Mouse (Mus musculus) mouse trophoblast stem cell (cell line): ENCODE data around the gene Kdm2a.

Source experiments
- in situ Hi-C, 2 experiments: fragments of 300-500 bp; cut with MseI, MboI; formaldehyde crosslinking; loops; 2 replicates in 1 of 2; 3 replicates in 1 of 2; pipeline ENCODE4 v1.15.1; 2025

Kdm2a gene

GRCm38 (mm10) chr19:4328737-4329304 is 69.3 kb downstream of the Kdm2a start:
- in situ Hi-C loops, result no loop called here

- in situ Hi-C loops, result no loop called here
These were observed 71.2 kb downstream of the Kdm2a start for GRCm38 (mm10) chr19:4326881-4327280.

- in situ Hi-C loops, result no loop called here
These were observed 72.0 kb downstream of the Kdm2a start for GRCm38 (mm10) chr19:4326106-4326505.

- in situ Hi-C loops, result no loop called here
These were observed 76.0 kb downstream of the Kdm2a start for GRCm38 (mm10) chr19:4322134-4322533.

GRCm38 (mm10) chr19:4321622-4322021 is 76.5 kb downstream of the Kdm2a start:
- in situ Hi-C loops, result no loop called here

GRCm38 (mm10) chr19:4319272-4319671 is 78.8 kb downstream of the Kdm2a start:
- in situ Hi-C loops, result no loop called here

- in situ Hi-C loops, result no loop called here
These were observed 80.9 kb downstream of the Kdm2a start for GRCm38 (mm10) chr19:4317181-4317580.

- in situ Hi-C loops, result no loop called here
These were observed 82.7 kb downstream of the Kdm2a start for GRCm38 (mm10) chr19:4315223-4315944.

GRCm38 (mm10) chr19:4309776-4310185 is 88.3 kb downstream of the Kdm2a start:
- in situ Hi-C loops, result no loop called here

GRCm38 (mm10) chr19:4309302-4309701 is 88.8 kb downstream of the Kdm2a start:
- in situ Hi-C loops, result no loop called here

GRCm38 (mm10) chr19:4306190-4306577 is 91.9 kb downstream of the Kdm2a start, which contains the start of gene Grk2:
Grk2 (minus strand) TSS chr19:4306222.
- in situ Hi-C loops, result no loop called here

GRCm38 (mm10) chr19:4305491-4306189 is 92.4 kb downstream of the Kdm2a start:
- in situ Hi-C loops, result no loop called here

GRCm38 (mm10) chr19:4304871-4305321 is 93.2 kb downstream of the Kdm2a start:
- in situ Hi-C loops, result loop anchor here (5.0 kb wide), 2 partner anchors 38 to 43 kb away; partner anchors contain the start of gene Ssh3 (in 1 of the 2)

GRCm38 (mm10) chr19:4304251-4304821 is 93.7 kb downstream of the Kdm2a start:
- in situ Hi-C loops, result loop anchor here (5.0 kb wide), 2 partner anchors 37 to 42 kb away; partner anchors contain the start of gene Ssh3 (in 1 of the 2)

GRCm38 (mm10) chr19:4303640-4303995 is 94.5 kb downstream of the Kdm2a start:
- in situ Hi-C loops, result loop anchor here (5.0 kb wide), 2 partner anchors 36 to 41 kb away; partner anchors contain the start of gene Ssh3 (in 1 of the 2)

GRCm38 (mm10) chr19:4302936-4303639 is 95.0 kb downstream of the Kdm2a start:
- in situ Hi-C loops, result loop anchor here (5.0 kb wide), 2 partner anchors 36 to 41 kb away; partner anchors contain the start of gene Ssh3 (in 1 of the 2)

GRCm38 (mm10) chr19:4301735-4302651 is 96.1 kb downstream of the Kdm2a start:
- in situ Hi-C loops, result loop anchor here (5.0 kb wide), 2 partner anchors 35 to 40 kb away; partner anchors contain the start of gene Ssh3 (in 1 of the 2)

GRCm38 (mm10) chr19:4300852-4301734 is 97.0 kb downstream of the Kdm2a start:
- in situ Hi-C loops, result loop anchor here (5.0 kb wide), 2 partner anchors 34 to 39 kb away; partner anchors contain the start of gene Ssh3 (in 1 of the 2)

GRCm38 (mm10) chr19:4300271-4300704 is 97.8 kb downstream of the Kdm2a start:
- in situ Hi-C loops, result loop anchor here (5.0 kb wide), 2 partner anchors 33 to 38 kb away; partner anchors contain the start of gene Ssh3 (in 1 of the 2)
